Mouse (Mus musculus) heart, embryonic 10.5 days (tissue): ENCODE results near the gene Nt5c2. TPM values are rescaled to one million over a fixed set of nuclear protein-coding genes. Genes with fewer than 3 reads are reported as not detected.

Experiments used
- polyA plus RNA-seq: library from polyadenylated mRNA; unstranded; fragments of >200 nt; fragmentation: Nextera tagmentation; extraction: Ambion mirVana; gene quantifications from 2 replicates; pipeline ENCODE4 v1.2.1, GENCODE M21; 2016

The Nt5c2 gene
- polyA plus RNA-seq, 1 experiment from 2014 or later: 71.8 TPM

Other genes starting within 250 kb of the Nt5c2 start
- 0.15 and 0.60 TPM in 2 replicates for gene Ina, start 455 bp downstream of the Nt5c2 start, polyA plus RNA-seq
- 14.4 and 21.5 TPM in 2 replicates for gene Pcgf6, start 35.8 kb upstream of the Nt5c2 start, polyA plus RNA-seq
- gene Taf5, start 52.6 kb upstream of the Nt5c2 start, polyA plus RNA-seq: 3.9 and 7.3 TPM in 2 replicates
- gene Usmg5, start 75.5 kb upstream of the Nt5c2 start, polyA plus RNA-seq: 1,489 and 2,027 TPM in 2 replicates
- gene Pdcd11, start 75.6 kb upstream of the Nt5c2 start, polyA plus RNA-seq: 9.1 and 10.2 TPM in 2 replicates
- gene Calhm2, start 123.1 kb upstream of the Nt5c2 start, polyA plus RNA-seq: 3.8 and 5.5 TPM in 2 replicates
- not detected in 2 replicates for gene Calhm1, start 129.1 kb upstream of the Nt5c2 start, polyA plus RNA-seq
- not detected in 2 replicates for gene Calhm3, start 142.6 kb upstream of the Nt5c2 start, polyA plus RNA-seq
- gene Neurl1a, start 163.7 kb upstream of the Nt5c2 start, polyA plus RNA-seq: 3.4 and 5.1 TPM in 2 replicates